Mouse (Mus musculus) heart, postnatal 0 days (tissue): ENCODE results near the gene Notch2.

Experiments used
- CTCF ChIP-seq: IDR thresholded peaks from 2 replicates; pipeline ENCODE4 v1.5.1; 2016; ENCODE audit warnings: antibody characterized with exemption, control low read depth, low read depth
- EP300 ChIP-seq: IDR thresholded peaks from 2 replicates; pipeline ENCODE4 v1.6.1; 2016; ENCODE audit warnings: antibody characterized with exemption, low read depth

- TF ChIP-seq CTCF (no peak), EP300 (no peak)
Observed at GRCm38 (mm10) chr3:97969019-97969418, 44.3 kb upstream of the Notch2 start.
